Mouse (Mus musculus) liver, embryonic 13.5 days (tissue): Measurements from ENCODE around the gene Zfp641. TPM values are rescaled to one million over a fixed set of nuclear protein-coding genes. Genes with fewer than 3 reads are reported as not detected.

Experiments
- ATAC-seq: fragments of 200-750 bp; cut with Nextera tagmentation; 2 replicates; pipeline ENCODE4 v1.8.0; 2017; ENCODE audit warnings: low read depth, mild to moderate bottlenecking, moderate number of reproducible peaks, moderate library complexity
- DNase-seq: peaks from one replicate; pipeline ENCODE4 v3.0.0; 2022
- H3K27ac ChIP-seq: fragments of 300-500 bp; sonication (generic); 2 replicates; pipeline ENCODE4 v1.5.1; 2015; ENCODE audit warnings: moderate library complexity, mild to moderate bottlenecking, inconsistent platforms
- H3K27me3 ChIP-seq: fragments of 300-500 bp; sonication (generic); 2 replicates; pipeline ENCODE4 v1.6.1; 2015; ENCODE audit warnings: mild to moderate bottlenecking, inconsistent platforms
- H3K36me3 ChIP-seq: fragments of 300-500 bp; sonication (generic); 2 replicates; pipeline ENCODE4 v1.6.1; 2015; ENCODE audit warnings: mild to moderate bottlenecking, inconsistent platforms
- H3K4me1 ChIP-seq: fragments of 300-500 bp; sonication (generic); replicated peaks from 2 replicates; pipeline ENCODE4 v1.6.1; 2015; ENCODE audit warnings: inconsistent platforms
- H3K4me2 ChIP-seq: fragments of 300-500 bp; sonication (generic); 2 replicates; pipeline ENCODE4 v1.6.1; 2015; ENCODE audit warnings: inconsistent platforms, mild to moderate bottlenecking, moderate library complexity
- H3K4me3 ChIP-seq: fragments of 300-500 bp; sonication (generic); replicated peaks from 2 replicates; pipeline ENCODE4 v1.5.1; 2015; ENCODE audit warnings: mild to moderate bottlenecking, inconsistent platforms
- H3K9ac ChIP-seq: fragments of 300-500 bp; sonication (generic); 2 replicates; pipeline ENCODE4 v1.6.1; 2015; ENCODE audit warnings: mild to moderate bottlenecking, inconsistent platforms
- H3K9me3 ChIP-seq: fragments of 300-500 bp; sonication (generic); replicated peaks from 2 replicates; pipeline ENCODE4 v1.6.1; 2016; ENCODE audit warnings: inconsistent platforms
- WGBS: fragments of 180-500 bp; shearing (Covaris S2); methylation state at CpG from one replicate; pipeline ENCODE4 v1.1.7; 2015; ENCODE audit not compliant: insufficient replicate concordance; 5-methylcytosine and 5-hydroxymethylcytosine counted together
- polyA plus RNA-seq: library from polyadenylated mRNA; unstranded; fragments of >200 nt; fragmentation: Nextera tagmentation; extraction: Ambion mirVana; gene quantifications from 2 replicates; pipeline ENCODE4 v1.2.1, GENCODE M21; 2015

The Zfp641 gene
- 0.06 TPM in 1 of 2 replicates, not detected in the other for polyA plus RNA-seq

DNA sequence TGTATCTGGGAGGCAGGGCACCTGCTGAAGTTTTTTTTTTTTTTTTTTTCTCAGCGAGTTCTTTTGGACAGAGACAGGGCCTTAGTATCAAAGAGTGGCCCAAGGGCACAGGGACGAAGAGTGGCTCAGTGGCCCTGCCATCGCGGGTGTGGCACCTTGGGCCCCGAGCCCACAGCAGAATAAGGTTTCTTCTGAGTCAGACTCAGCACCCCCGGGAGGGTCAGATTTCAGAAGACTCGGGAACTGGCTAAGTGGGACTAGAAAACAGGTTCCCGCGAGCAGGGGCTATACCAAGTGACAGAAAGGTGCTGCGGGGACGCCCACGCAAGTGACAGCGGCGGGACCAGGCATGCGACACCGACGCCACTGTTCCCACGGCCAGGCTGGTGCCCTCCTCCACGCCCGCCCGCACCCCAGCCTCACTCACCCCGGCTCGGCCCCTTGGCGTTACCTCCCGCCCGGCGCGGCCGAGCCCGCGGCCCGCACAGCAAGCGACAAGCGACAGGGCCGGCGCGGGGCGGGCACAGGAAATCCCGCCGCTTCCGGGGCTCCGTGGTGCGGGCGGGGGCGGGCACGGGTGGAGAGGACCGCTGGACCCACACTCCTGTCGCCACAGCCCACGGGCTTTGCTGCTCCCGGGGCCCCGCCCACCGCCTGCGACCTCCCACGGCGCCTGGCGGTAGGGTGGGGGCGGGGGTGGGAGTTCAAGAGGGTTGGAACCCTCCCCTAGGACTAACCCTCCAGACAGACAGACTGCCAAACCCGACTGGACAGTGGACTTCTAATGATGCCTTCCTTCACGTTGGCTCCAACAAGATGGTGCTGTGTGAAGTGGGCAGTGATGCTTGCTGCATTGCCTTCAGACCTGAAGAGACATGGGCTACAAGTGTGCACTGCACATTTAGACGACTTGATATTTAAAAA is at the start of gene Zfp641:
TSS of gene Zfp641 (minus strand) at position 534 of the 924 bp plus-strand sequence.
- WGBS = 4% methylated on average over 60 of the region's 60 CpGs
- DNase-seq (no peak), ATAC-seq (no peak)
- no peaks in the 10 kb centered on the region for H3K4me1 ChIP-seq
- H3K4me2 ChIP-seq = peak within 1 kb of the TSS; percentile 63
- no peaks in the 10 kb centered on the region for H3K9me3 ChIP-seq
- no peaks in the 10 kb centered on the region for H3K36me3 ChIP-seq
- H3K9ac ChIP-seq = peak within 1 kb of the TSS; percentile 33; the same call in 1 of the 2 replicates
- H3K4me3 ChIP-seq = peak within 1 kb of the TSS; percentile 49
- peaks cover 29% of the 10 kb centered on the region for H3K27me3 ChIP-seq
- H3K27ac ChIP-seq = no peak within 1 kb of the TSS

DNA sequence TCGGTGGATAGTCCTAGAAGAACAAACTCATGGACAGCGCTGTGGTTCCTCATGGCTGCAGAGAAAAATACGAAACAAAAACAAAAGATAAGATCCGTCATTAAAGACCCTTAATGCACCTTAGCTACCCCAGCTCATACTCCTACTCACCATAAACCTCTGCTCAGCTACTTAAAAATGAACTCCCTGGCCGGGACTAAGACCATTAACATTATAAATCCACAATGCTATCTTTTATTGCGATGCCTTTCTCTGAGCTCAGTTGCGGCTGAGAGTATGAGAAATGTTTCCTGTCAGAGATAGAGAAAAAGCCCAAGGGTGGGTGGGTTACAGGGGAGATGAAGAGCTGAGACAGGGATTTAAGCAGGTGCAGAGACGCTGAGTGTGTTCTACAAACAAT is 44.9 kb upstream of the Zfp641 start, which contains the start of gene Olfr284:
TSS of gene Olfr284 (minus strand) at position 101 of the 400 bp plus-strand sequence.
- Histone ChIP-seq H3K27ac (no peak within 1 kb of the TSS), H3K9me3 (no peaks in the 10 kb centered on the region), H3K4me2 (no peak within 1 kb of the TSS), H3K4me3 (no peak within 1 kb of the TSS), H3K36me3 (no peaks in the 10 kb centered on the region), H3K4me1 (no peaks in the 10 kb centered on the region), H3K9ac (no peak within 1 kb of the TSS), H3K27me3 (no peaks in the 10 kb centered on the region)
- ATAC-seq (no peak), DNase-seq (no peak)
- WGBS = 66% methylated on average over 8 of the region's 8 CpGs

DNA sequence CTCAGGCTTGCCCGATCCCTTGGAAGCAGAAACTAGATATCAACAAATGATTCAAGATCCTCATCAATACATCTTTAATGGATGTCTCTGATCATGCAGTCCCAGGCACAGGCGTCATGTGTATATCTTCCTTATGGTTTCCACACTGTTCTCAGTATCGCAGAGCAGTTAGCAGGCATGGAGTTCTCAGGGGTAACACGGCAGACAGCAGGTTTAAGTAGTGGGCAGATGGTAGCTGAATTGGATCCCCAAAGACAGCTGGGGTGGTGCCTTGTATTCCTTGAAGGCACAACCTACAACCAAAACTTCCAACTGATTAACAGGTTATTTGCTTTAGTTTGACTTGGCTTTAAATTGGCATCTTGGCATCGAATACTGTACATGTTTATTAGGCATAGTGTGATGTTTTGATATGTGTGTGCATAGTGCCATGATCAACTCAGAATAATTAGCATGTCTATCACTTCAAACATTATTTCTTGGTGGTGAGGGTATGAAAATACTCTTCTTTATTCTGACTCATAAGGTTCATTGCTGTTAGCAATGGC is 21.3 kb upstream of the Zfp641 start, which contains the start of gene Olfr285:
TSS of gene Olfr285 (minus strand) at position 177 of the 548 bp plus-strand sequence.
- ATAC-seq = no peak
- Histone ChIP-seq H3K4me3 (no peak within 1 kb of the TSS), H3K27ac (no peak within 1 kb of the TSS), H3K4me1 (no peaks in the 10 kb centered on the region), H3K36me3 (no peaks in the 10 kb centered on the region), H3K9ac (no peak within 1 kb of the TSS), H3K27me3 (no peaks in the 10 kb centered on the region), H3K9me3 (no peaks in the 10 kb centered on the region), H3K4me2 (no peak within 1 kb of the TSS)
- WGBS = 77% methylated on average over 5 of the region's 5 CpGs
- no peak for DNase-seq

DNA sequence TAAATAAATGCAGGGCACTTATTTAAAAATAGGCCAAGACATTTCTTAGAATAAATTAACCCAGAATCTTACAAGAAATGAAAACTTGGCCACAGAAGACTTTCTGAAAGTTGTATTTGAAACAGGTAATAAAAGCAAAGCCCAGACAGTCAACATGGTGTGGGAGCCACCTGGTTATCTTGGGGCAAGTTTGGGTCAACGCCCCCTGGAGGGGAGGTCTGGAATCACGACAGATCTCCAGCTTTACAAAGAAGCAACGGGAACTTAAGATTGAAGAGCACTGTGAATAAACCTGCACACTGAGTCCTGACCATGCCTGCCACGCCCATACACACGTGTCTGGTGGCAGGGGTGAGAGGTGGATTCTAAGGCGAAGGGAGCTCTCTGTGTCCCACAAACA is 19.7 kb upstream of the Zfp641 start:
- Histone ChIP-seq H3K27me3 (no peaks in the 10 kb centered on the region), H3K27ac (no peak overlapping the region), H3K4me3 (no peak overlapping the region), H3K4me1 (no peaks in the 10 kb centered on the region), H3K9ac (no peak overlapping the region), H3K9me3 (no peaks in the 10 kb centered on the region), H3K4me2 (no peak overlapping the region), H3K36me3 (no peaks in the 10 kb centered on the region)
- 28% methylated on average over 6 of the region's 6 CpGs for WGBS
- DNase-seq = no peak
- ATAC-seq = no peak

- no peaks in the 10 kb centered on the region for H3K36me3 ChIP-seq
- no peak overlapping the region for H3K4me2 ChIP-seq
- H3K27me3 ChIP-seq = peaks cover 29% of the 10 kb centered on the region
- no peak overlapping the region for H3K27ac ChIP-seq
- no peak for DNase-seq
- H3K9ac ChIP-seq = no peak overlapping the region
- WGBS = 67% methylated on average over 8 of the region's 8 CpGs
- no peaks in the 10 kb centered on the region for H3K9me3 ChIP-seq
- no peaks in the 10 kb centered on the region for H3K4me1 ChIP-seq
- no peak overlapping the region for H3K4me3 ChIP-seq
- ATAC-seq = no peak
Measured at GRCm38 (mm10) chr15:98293651-98294050, 2.3 kb downstream of the Zfp641 start.

GRCm38 (mm10) chr15:98288566-98288965 is 7.4 kb downstream of the Zfp641 start:
- 66% methylated on average over 12 of the region's 12 CpGs for WGBS

GRCm38 (mm10) chr15:98286418-98286817 is 9.5 kb downstream of the Zfp641 start:
- H3K9me3 ChIP-seq = no peaks in the 10 kb centered on the region
- WGBS = 64% methylated on average over 7 of the region's 7 CpGs
- H3K36me3 ChIP-seq = no peaks in the 10 kb centered on the region
- H3K4me2 ChIP-seq = no peak overlapping the region
- no peak overlapping the region for H3K4me3 ChIP-seq
- no peaks in the 10 kb centered on the region for H3K4me1 ChIP-seq
- ATAC-seq (no peak), DNase-seq (no peak)
- H3K27ac ChIP-seq = no peak overlapping the region
- H3K9ac ChIP-seq = no peak overlapping the region
- no peaks in the 10 kb centered on the region for H3K27me3 ChIP-seq

More at GRCm38 (mm10) chr15:98288566-98288965, 7.4 kb downstream of the Zfp641 start:
- DNase-seq (no peak), ATAC-seq (no peak)
- no peaks in the 10 kb centered on the region for H3K36me3 ChIP-seq
- no peak overlapping the region for H3K4me3 ChIP-seq
- no peaks in the 10 kb centered on the region for H3K27me3 ChIP-seq
- H3K4me2 ChIP-seq = no peak overlapping the region
- H3K27ac ChIP-seq = no peak overlapping the region
- no peaks in the 10 kb centered on the region for H3K9me3 ChIP-seq
- no peaks in the 10 kb centered on the region for H3K4me1 ChIP-seq
- no peak overlapping the region for H3K9ac ChIP-seq

GRCm38 (mm10) chr15:98257776-98258175 is 38.2 kb downstream of the Zfp641 start:
- no peaks in the 10 kb centered on the region for H3K9me3 ChIP-seq
- no peaks in the 10 kb centered on the region for H3K4me1 ChIP-seq
- no peak overlapping the region for H3K4me3 ChIP-seq
- H3K4me2 ChIP-seq = no peak overlapping the region
- no peak overlapping the region for H3K9ac ChIP-seq
- DNase-seq (no peak), ATAC-seq (no peak)
- no peaks in the 10 kb centered on the region for H3K36me3 ChIP-seq
- H3K27ac ChIP-seq = no peak overlapping the region
- no peaks in the 10 kb centered on the region for H3K27me3 ChIP-seq
- 69% methylated on average over 7 of the region's 7 CpGs for WGBS

- no peaks in the 10 kb centered on the region for H3K4me1 ChIP-seq
- H3K4me2 ChIP-seq = no peak within 1 kb of the TSS
- no peaks in the 10 kb centered on the region for H3K36me3 ChIP-seq
- no peaks in the 10 kb centered on the region for H3K27me3 ChIP-seq
- DNase-seq = no peak
- 73% methylated on average over 8 of the region's 8 CpGs for WGBS
- H3K27ac ChIP-seq = no peak within 1 kb of the TSS
- H3K4me3 ChIP-seq = no peak within 1 kb of the TSS
- no peak for ATAC-seq
- H3K9me3 ChIP-seq = no peaks in the 10 kb centered on the region
- no peak within 1 kb of the TSS for H3K9ac ChIP-seq
Measured at GRCm38 (mm10) chr15:98257193-98257592, 38.8 kb downstream of the Zfp641 start, which contains the start of gene H1fnt. Gene H1fnt (minus strand): TSS chr15:98257293.

- Histone ChIP-seq H3K36me3 (no peaks in the 10 kb centered on the region), H3K4me3 (no peak overlapping the region), H3K27ac (no peak overlapping the region), H3K4me1 (no peaks in the 10 kb centered on the region), H3K27me3 (no peaks in the 10 kb centered on the region), H3K9ac (no peak overlapping the region), H3K9me3 (no peaks in the 10 kb centered on the region), H3K4me2 (no peak overlapping the region)
- ATAC-seq (no peak), DNase-seq (no peak)
- WGBS = 84% methylated on average over 13 of the region's 13 CpGs
Measured at GRCm38 (mm10) chr15:98256271-98256670, 39.7 kb downstream of the Zfp641 start.
